Mouse (Mus musculus) embryo, embryonic 11.5 days (tissue): ENCODE results near the gene Pzp.

Source experiments
- DNase-seq: peaks from one replicate; pipeline ENCODE4 v3.0.0-alpha.2; 2012; ENCODE audit warnings: low read depth, low spot score

Pzp gene

DNA sequence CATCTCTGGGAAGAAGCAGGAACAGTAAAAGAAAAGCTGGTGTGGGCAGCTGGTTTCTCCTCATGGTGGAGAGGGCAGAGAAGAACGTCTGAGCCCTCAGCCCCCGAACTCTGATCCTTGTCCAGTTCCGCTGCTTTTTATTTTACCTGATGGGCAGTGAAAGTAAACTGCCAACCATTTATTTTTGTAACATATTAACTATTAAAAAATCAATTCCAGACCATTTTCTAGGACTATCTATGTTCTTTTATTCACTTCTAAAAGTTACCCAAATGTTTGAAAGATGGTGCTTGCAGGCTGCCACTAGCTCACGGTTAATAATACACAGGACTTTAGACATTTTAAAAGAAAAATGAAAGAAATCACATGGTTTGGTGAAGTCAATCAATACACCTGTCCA lies at the start of gene Pzp:
Gene Pzp, minus strand, starts transcription at position 120 of the 400 bp plus-strand sequence.
- no peak for DNase-seq

DNA sequence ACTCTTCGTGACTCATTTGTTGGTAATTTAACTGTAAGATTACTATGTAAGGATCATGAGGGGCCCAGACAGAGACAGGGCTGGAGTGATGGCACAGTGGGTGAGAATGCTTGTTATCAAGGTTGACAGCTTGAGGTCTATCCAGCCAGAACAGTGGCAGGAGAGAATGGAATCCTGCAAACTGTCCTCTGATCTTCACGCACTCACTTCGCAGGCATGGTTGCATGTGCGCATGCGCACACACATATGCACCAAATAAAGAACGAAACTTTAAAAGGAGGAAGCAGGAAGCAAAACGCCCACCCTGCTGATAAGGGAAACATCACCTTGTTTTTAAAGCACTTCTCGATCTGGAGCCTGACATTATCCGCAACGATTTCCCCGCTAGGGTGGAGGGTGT lies 40.1 kb upstream of the Pzp start:
- no peak for DNase-seq

DNA sequence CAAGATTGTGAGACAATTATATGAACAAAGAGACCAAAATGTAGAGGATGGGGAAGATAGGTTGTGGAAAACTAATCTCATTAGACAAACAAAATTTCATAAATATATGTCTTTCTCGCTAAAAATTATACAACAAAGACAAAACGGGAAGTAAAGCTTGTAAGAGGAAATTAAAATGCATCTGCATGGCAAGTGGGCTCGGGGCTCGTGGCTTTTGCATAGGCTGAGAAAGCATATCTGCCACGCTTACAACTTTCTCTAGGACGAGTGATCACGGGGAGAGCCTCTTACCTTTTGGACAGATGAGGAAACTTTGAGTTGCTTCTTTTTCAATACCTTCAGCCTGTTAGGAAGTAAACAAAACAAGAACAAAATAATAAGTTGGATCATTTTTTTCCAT lies 27.5 kb upstream of the Pzp start:
- no peak for DNase-seq

DNA sequence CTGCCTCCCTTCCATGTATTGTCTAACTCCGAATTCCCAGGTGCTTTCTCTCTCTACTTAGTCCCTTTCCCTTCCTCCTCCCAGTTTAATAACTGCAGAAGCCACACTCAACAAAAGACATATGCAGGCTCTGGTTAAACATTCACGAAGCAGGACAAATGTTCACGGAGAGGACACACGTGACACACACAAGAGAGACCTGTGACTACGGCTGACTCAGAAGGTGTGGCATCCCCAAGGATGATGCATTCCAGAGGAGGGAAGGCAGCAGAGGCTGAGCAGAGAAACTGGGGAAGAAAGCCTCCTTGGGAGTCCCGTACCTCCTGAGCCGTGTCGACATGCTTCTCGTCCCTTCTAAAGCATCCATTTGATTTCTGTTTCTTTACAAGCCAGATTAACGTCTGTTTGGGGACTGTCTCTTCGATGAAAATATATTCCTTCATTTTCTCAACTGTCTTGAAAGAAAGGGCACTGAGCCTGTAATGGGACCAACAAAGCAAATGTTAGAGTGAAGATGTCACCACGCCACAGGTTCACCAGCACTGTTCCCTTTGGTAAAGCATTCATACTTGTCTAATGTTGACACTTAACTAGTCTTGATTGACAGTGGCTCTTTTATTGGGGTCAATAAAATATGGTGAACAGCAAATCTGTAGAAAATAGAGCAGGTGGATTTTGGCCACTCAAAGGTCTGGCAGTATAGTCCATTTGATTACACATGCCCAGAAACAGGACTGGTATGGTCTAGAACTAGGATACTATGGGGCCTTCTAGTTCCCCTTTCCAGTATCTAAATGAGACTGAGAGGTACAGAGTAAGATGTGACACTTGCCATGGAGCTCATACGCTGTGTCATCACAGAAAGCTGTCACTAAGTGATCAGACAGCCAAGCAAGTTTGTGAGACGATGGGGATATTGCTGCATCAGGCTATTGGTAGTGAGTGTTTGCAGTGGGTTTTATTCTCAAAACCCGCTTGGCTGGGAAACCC lies 23.2 kb upstream of the Pzp start:
- no peak for DNase-seq

DNA sequence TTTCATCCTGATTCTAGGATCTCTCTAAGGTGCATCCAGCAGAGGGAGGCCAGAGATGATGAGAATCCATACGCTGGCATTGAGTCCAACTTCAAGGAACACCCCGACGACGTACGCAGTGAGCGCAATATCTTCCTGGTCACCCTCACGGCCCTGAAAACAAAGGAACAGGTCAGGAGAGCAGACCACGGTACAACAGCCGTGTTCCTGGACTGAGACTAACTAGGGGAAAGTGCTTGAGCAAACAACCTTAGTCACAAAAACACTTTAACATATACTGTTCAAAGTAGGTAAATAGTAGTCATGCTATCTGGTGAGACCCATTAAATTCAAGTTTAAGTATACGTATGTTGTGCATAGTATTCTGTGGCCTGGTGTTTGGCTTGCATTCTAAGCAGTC lies 22.0 kb upstream of the Pzp start:
- DNase-seq: no peak

DNA sequence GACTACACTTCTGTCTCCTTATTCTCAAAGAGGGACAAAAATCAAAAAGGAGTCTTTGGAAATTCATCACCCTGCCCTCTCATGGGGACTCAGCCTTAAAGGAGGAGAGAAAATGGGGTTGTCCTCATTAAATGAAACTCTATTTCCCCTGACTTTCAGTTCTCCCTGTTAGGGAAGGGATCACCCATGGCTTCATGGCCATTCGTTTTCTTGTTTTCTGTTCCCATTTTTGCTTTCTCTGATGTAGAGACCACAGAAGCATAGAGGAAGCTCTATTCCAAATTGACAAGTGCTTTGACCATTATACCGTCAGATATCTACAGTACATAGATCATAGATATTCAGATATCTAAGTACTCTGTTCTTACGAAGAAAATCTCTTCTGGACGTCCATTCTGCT lies 18.9 kb upstream of the Pzp start:
- no peak for DNase-seq

DNA sequence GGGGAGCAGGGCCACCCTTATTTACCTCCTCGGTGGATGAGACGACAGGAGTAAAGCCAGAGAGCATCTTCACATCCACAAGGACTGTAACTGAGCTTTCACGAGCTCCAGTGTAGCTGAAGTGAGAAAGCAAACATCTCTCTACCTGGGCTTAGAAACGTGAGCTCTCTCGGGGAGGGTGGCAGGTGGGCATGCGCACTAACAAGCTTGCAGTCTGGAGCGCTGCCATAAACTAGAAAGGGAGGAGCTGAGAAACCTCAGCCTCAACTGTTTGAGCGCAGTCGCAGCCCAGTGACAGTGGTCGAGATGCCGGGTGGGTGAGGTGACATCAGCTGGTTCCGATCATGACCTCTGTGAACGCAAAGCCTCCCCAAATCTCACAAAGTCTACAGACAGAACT lies 16.7 kb upstream of the Pzp start:
- no peak for DNase-seq

DNA sequence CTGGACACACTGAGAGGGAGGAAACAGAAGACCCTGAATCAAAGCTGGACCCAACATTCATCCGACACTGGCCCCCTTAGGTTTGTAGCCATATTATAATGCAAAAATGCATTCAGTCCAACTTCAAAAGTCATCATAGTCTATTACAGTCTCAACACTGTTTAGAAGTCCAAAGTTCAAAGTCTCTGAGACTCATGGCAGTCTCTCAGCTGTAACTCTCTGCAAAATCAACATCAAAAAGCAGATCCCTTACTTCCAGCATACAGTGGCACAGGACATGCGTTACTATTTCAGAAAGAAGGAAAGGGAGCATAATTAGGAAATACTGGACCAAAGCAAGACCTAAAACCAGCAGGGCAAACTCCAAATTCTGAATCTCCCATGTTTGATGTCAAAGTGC lies 8.7 kb upstream of the Pzp start:
- DNase-seq: no peak

DNA sequence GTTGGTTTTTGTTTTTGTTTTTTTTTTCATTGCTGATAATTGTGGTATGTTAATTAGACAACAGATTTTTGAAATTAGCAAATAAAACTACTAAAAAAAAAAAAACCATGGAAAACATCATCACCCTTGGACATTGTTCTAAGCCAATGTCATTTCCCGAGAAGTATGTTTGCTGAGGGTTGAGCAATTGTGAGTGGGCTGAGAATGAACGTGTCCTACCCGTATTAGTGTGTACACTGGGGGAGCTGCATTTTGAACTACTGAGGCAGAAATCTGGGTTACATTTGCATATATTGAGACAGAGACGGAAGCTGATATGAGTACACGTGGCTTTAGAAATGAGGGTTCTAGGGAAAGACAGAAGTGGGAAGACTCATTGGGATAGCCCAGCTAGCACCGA lies 6.8 kb upstream of the Pzp start:
- no peak for DNase-seq

DNA sequence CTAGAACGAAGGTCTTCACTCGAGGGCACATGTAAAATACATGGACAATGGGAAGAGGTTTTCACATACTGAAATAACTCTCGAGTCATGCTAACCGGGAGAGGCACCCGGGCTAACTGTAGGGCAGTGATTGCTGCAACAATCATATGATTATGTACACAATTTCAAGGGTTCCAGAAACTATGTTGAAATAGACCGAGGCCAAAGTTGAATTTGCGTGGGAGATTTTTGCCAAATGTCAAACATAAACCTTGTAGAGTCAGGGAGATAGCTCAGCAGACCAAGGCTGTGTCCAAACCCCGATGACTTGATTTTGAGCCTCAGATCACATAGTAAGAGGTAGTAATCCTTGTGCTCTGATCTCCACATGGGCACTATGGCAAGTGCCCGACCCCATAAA lies 6.2 kb upstream of the Pzp start:
- no peak for DNase-seq

DNA sequence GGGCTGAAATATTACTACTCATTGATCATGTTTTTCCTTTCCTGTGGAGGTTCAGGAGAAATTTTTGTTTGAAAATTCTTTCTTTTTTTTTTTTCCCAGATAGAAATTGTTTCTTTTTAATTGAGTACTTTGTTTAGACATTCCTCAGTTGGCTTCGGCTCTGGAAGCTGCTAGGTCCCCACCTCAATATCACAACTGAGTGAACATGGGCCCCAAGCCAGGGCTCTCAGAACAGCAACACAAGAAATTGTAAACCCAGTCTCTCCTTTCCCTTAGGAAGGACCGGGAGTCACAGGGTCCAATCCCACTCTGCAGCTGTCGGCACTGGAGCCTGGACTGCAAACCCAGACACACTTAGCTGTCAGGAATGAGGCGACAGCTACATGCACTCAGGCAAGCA lies 2.0 kb upstream of the Pzp start:
- DNase-seq: no peak

DNA sequence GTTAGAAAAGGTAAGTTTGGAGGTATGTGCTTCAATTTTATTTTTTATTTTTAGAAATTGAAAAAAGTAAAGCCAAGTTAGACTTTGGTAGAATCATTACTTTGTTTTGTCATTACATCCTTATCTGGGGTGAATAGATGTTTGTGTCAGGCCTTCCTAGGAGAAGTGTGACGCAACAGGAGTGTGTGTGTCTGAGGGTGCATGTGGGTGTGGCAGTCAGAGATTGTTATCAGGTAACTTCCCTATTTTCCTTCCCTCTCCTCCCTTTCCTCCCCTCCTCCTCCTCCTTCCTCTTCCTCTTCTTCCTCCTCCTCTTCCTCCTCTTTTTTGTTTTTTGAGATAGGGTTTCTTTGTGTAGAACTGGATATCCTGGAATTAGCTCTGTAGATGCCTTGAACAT lies 590 bp upstream of the Pzp start:
- DNase-seq: no peak

DNA sequence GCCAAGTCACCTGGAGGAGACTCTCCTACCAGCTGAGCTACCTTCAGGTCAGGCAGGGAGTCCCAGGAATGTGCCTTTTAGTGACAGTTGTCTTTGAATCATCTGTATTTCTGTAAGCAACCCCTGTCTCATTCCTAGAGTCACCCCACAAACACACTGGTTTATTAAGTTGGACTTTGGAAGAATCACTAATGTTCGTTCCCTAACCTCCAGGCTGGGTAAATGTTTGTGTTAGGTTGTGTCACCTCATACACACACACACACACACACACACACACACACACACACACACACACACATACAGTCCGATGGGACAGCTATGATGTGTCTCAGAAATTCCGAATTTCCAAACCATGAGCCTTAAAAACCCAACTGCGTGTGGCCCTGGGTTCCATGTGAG lies 719 bp downstream of the Pzp start:
- no peak for DNase-seq

DNA sequence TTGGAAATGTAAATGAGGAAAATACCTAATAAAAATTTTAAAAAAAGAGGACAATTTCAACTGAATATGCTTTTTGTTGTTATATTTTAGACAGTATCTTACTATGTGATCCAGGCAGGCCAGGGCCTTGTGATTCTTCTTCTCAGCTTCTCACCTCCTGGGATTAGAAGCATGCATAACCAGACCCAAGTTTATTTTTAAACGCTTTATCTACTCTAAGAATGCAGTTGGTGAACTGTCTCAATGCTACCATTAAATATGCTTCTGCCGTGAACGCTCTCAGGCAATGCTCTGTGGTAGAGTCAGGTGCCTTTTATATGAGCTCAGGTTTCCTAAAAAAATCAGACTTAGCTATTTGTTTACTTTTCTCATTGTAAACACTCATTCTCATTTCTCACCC lies 3.2 kb downstream of the Pzp start:
- DNase-seq: no peak

DNA sequence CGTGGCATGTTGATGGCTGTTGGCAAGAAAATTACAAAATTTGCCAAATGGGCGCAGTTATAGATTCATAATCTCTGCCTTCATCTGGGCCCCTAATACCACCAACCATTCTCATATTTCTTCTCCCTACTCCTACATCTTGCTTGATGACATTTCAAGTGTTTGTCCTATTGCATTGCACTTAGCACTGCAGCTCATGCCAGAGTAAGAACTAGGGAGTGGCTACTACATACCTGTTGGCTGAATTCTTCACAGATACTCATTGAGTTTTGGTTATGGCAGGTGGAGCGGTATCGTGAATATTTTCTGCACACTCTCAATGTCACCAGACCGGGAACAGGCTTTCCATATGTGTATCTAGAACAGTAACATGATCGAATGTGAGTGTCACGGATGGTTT lies 7.4 kb downstream of the Pzp start:
- DNase-seq: no peak

DNA sequence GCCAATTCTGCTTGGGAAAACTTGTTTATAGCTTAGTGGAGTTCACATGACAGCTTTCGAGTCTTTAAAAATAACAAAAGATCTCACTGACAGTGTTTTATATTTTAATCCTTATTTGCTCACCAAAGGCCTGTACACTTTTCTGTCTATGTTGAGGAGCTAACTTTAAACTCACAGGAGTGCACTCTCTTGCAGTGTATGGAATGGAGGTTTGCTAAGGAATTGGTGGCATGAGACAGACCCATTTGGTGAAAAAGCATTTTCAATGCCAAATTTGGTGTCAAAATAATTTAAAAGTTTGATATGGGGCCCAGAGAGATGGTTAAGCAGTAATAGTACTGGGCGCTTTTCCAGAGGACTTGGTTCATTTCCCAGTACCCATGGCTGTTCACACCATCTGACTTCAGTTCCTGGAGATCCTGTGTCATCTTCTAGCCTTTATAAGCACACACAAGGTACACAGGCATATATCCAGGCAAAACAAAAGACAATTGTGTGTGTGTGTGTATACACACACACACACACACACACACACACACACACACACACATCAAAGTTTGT lies 20.8 kb downstream of the Pzp start:
- no peak for DNase-seq

DNA sequence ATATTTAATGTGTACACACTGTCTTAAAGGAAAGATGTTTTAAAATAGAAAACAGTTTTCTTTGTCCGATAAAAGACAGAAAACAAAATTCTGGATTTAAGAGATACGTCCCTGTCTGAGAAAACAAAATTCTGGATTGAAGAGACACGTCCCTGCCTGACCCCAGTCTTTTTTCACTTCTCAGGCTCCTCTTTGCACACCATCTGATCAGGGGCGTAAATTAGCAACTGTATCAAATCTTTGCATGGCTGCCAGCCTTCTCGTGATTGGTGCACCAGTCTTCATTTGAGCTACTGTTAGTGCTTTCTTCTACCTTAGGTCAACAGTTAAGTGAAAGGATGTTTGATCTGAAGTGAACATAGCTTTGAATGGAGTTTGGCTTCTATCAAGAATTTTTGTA lies 21.8 kb downstream of the Pzp start:
- no peak for DNase-seq

DNA sequence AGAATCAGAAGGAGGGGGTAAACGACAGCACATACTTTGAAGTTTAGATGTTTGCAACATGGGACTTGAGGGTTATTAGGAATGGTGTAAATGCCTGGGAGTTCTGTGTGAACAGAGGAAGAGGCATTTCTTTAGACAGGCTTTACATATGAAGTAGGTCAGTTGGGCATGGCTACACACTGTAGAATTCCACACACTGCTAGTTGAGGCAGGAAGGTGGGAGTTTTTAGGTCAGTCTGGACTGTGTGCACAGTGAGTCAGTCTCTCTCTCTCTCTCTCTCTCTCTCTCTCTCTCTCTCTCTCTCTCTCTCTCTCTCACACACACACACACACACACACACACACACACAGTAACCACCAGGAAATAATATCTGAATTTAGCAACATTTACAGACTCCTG lies 31.2 kb downstream of the Pzp start:
- no peak for DNase-seq

DNA sequence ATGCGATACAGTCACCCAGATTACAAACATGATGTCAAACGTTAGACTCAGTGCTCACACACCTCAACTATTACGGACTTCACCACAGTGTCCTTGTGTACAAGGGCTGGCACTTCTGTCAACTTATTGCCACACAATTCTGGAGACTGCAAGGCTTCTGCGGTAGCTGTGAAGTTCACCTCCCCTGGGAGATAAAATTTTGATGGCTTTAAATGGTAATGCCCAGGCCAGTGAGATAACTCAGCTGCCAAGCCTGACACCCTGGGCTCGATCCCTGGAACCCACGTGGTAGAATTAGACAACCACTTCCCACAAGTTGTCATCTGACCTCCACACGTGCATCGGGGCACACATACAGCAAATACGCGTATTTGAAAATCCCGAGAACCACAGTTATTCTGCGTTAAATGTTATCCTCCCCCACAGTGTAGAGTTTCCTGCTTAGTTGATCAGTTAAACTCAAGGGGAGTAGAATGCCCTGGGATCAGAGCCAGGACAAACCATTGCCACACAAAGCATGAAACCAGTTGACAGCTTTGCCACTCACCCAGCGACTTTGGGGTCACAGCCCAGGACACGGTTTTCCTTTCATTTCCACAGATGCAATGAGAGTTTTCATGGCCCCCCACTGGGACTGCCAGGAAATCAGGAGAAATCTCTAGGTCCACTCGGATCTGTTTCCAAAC lies 31.7 kb downstream of the Pzp start:
- no peak for DNase-seq

DNA sequence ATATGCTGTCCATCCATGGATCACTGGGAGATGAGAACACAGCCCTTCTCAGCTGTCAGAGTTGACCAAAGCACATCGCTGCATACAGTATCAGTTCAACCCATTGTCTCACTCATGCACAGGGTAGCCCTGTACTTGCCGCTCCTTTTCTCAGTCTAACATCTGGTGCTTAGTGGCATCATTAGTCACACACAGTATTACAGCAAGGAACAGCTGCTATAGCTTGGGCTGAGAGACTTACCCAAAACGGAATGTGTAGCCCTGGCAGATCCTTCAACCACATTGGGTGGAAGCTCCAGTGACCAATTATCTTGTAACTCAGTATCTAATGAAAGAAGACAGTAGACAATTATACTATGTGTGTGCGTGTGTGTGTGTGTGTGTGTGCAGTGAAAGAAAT lies 34.6 kb downstream of the Pzp start:
- no peak for DNase-seq

DNA sequence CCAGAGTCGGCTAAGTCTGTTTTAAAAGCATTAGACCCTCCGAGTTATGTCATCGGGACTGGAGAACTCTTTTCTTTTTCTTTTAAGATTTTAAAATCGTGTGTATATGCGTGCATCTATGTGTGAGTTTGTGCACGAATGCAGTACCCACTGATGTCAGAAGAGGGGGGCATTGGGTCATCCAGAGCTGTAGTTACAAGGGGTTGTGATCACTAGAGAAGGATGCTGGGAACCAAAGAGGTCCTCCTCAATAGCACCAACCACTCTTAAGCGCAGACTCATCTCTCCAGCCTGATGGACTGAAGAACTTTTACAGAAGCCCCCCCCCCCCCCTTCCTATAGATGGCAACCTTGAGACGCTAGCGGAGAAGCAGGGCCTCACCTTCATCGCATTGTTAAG lies 36.4 kb downstream of the Pzp start:
- DNase-seq: no peak

DNA sequence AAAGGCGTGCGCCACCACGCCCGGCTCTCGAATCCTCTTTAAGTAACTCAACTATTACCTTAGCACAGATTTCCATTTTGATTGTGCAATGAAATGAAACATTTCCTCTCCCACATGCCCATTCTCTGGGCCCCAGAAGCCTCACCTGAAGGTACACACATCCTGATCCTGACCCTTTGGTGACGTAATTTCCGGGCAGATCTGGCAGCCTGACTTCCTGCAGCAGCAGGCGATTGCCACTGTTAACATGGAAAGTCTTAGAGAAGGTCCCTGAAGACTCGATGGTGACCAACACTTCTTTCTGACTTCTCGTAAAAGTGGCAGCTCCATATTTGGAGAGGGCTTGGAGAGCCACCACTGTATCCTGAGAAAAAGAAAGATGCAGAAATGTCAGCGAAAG lies 38.8 kb downstream of the Pzp start:
- DNase-seq: no peak
